Mouse (Mus musculus): ENCODE results near the gene Pik3r3. TPM values are rescaled to one million over a fixed set of nuclear protein-coding genes. Genes with fewer than 3 reads are reported as not detected.

Pik3r3 gene
- total RNA-seq (2017): 0.70 and 1.6 TPM in 2 replicates

GRCm38 (mm10) chr4:116221140-116221851 lies at the start of gene Pik3r3:
TSS of gene Pik3r3 (plus strand) at chr4:116221618.
- ATAC-seq (ENCODE audit: extremely low read depth, insufficient number of reproducible peaks, low FRiP score, poor library complexity, severe bottlenecking): peak; percentile 97

DNA sequence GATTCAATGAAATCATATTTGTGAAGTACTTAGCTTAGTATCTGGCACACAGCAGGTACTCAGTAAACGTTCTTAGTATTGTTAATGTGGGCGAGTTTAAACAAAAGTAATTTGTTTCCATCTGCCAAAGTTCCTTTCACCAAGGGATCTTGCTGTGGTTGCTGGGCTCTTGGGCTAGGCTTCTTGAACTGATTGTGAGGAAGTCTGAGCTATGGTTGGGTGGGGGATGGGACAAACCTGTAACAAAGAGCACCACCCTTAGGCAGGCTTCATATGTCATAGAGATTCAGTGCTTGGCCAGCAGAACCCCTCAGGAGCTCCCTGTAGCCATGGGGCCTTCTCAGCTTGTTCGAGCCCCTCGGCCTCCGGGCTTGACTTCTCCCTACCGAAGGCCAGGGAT lies 48.3 kb upstream of the Pik3r3 start, which contains the start of the genes 1700042G07Rik and Gm49337:
Gene 1700042G07Rik, plus strand, starts transcription at position 301 of the 400 bp plus-strand sequence.
Gene Gm49337, plus strand, starts transcription at position 313 of the 400 bp plus-strand sequence.
- ATAC-seq (ENCODE audit: extremely low read depth, insufficient number of reproducible peaks, low FRiP score, poor library complexity, severe bottlenecking): no peak

DNA sequence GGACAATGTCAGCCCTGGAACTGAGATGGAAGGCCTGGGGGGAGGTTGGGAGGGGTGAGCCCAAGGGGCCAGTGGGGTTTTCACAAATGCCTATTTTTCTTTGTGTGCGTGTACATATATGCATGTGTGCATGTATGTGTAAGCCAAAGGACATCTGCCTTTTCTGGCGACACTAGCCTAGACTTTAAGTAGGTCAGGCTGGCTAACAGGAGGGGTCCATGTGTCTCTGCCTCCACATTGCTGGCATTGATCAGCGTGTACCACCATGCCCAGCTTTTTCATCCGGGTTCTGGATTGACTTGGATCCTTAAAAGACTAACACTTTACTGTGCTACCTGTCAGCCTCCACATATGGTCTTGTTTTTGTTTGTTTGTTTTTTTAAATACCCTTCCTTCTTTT lies 47.7 kb upstream of the Pik3r3 start:
- no peak for ATAC-seq (ENCODE audit: extremely low read depth, insufficient number of reproducible peaks, low FRiP score, poor library complexity, severe bottlenecking)

GRCm38 (mm10) chr4:116174466-116175116 lies 46.8 kb upstream of the Pik3r3 start:
- no peak for ATAC-seq (ENCODE audit: extremely low read depth, insufficient number of reproducible peaks, low FRiP score, poor library complexity, severe bottlenecking)

- no peak for ATAC-seq (ENCODE audit: extremely low read depth, insufficient number of reproducible peaks, low FRiP score, poor library complexity, severe bottlenecking)
Observed at GRCm38 (mm10) chr4:116175136-116175535, 46.3 kb upstream of the Pik3r3 start.

DNA sequence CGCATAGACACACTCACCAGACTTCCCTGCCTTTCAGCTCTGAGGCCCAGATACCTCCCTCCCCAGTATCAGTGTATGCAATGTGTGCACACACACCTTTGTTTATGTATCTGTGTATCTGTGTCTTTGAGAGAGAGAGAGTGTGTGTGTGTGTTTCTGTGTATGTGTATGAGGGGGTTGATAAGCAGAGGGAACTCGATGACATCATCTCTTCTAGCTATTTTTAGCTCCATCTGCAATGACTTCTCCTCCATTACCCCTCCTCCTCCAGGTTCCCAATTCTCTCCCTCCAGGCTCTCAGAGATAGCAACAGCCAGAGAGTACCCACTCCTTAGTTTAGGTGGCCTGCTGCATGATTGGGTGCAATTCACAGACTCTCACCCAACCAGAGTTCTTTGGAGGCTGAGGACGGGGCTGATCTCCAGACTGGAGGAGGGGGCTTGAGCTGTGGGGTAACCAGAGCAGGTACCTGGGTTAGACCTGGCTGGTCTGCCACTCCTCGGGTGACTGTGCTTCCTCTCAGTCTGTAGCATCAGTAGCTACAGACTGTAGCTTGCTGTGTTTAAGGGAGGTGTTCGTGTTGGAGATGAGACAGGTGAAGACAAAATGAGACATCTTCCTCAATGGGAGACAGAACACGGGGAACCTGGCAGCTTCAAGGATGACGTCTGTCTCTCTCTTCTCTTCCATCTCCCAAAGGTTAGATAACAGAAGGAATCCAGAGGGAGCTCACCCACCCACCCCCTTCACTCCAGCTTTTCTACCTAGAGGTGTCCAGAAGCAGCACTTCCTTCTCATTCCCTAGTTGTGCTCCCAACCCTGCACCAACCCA lies 45.5 kb upstream of the Pik3r3 start:
- no peak for ATAC-seq (ENCODE audit: extremely low read depth, insufficient number of reproducible peaks, low FRiP score, poor library complexity, severe bottlenecking)

GRCm38 (mm10) chr4:116176543-116176988 lies 44.9 kb upstream of the Pik3r3 start:
- peak; percentile 6; the same call in 1 of the 2 replicates for ATAC-seq (ENCODE audit: extremely low read depth, insufficient number of reproducible peaks, low FRiP score, poor library complexity, severe bottlenecking)

DNA sequence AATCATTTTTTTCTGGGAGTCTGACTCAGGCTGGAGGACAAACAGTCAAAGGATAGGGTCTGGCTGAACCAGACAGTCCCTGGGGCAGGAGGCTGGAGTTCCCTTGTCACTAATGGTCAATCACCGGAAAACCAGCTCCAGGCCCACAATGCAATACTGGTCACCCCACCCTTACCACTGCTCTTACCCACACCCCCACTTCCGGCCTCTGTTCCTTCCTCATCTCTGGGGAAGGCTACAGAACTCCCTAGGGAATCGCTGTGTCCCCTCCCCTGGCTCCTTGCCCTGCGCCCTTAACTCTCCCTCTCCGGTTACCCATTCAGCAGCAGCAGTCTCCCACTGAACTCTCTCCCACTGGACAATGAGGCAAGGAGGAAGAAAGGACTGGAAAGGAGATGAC lies 44.3 kb upstream of the Pik3r3 start:
- ATAC-seq (ENCODE audit: extremely low read depth, insufficient number of reproducible peaks, low FRiP score, poor library complexity, severe bottlenecking): peak; percentile 30; the same call in 1 of the 2 replicates

DNA sequence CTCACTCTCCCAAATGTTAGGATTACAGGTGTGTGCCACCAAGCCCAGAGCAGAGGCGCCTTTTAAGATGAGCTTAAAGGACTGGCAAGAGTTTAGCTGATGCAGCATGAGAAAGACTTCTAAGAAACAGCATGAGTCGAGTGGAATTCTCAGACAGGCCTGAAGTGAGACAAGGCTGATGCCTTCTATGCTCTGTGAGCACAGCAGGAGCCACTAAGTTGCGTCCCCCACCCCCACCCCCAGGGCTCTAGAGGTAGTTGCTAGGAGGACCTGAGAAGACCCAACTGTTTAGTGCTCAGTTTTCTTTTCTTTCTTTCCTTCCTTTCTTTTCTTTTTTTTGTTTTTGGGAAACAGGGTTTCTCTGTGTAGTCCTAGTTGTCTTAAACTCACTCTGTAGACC lies 39.3 kb upstream of the Pik3r3 start:
- ATAC-seq (ENCODE audit: extremely low read depth, insufficient number of reproducible peaks, low FRiP score, poor library complexity, severe bottlenecking): no peak

GRCm38 (mm10) chr4:116182745-116183144 lies 38.7 kb upstream of the Pik3r3 start:
- no peak for ATAC-seq (ENCODE audit: extremely low read depth, insufficient number of reproducible peaks, low FRiP score, poor library complexity, severe bottlenecking)

DNA sequence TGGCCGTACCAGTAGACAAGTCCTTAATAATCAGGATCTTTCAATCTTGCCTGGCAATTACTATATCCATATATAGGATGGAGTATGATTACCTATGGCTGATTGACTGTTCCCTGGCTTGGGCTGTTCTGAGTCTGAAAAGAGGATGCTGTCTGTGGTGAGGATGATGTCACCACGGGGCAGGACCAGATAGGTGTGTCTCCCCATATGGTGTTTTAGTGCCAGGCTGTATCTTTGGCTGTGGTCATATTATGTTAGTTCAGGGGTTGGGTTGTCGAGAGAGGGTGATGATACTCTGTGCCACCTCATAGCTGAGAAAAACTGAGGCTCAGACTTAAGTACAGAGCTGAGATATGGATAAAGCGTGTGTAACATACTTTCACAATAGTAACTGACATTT lies 36.3 kb upstream of the Pik3r3 start:
- ATAC-seq (ENCODE audit: extremely low read depth, insufficient number of reproducible peaks, low FRiP score, poor library complexity, severe bottlenecking): no peak

GRCm38 (mm10) chr4:116192286-116192835 lies 29.1 kb upstream of the Pik3r3 start:
- no peak for ATAC-seq (ENCODE audit: extremely low read depth, insufficient number of reproducible peaks, low FRiP score, poor library complexity, severe bottlenecking)

- ATAC-seq (ENCODE audit: extremely low read depth, insufficient number of reproducible peaks, low FRiP score, poor library complexity, severe bottlenecking): no peak
Observed at GRCm38 (mm10) chr4:116193583-116194383, 27.6 kb upstream of the Pik3r3 start.

GRCm38 (mm10) chr4:116198422-116198821 lies 23.0 kb upstream of the Pik3r3 start:
- no peak for ATAC-seq (ENCODE audit: extremely low read depth, insufficient number of reproducible peaks, low FRiP score, poor library complexity, severe bottlenecking)

GRCm38 (mm10) chr4:116204422-116204821 lies 17.0 kb upstream of the Pik3r3 start:
- ATAC-seq (ENCODE audit: extremely low read depth, insufficient number of reproducible peaks, low FRiP score, poor library complexity, severe bottlenecking): no peak

DNA sequence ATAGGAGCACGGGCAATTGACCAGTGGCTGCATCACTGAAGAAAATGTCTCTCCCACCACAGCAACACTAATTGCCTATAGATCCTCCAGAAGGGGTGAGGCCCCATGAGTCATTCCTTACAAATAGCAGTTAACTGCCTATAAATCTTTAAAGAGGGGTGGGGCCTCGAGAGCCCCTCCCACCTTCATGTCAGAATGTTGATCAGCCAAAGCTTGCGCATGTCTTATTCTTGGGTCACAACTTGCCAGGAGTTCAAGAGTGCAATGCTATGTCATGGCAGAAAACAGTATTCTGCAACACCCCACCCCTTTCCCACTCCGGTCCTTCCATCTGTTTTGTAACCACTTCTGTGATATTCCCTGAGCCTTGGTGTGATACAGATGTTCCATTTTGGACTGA lies 14.9 kb upstream of the Pik3r3 start:
- no peak for ATAC-seq (ENCODE audit: extremely low read depth, insufficient number of reproducible peaks, low FRiP score, poor library complexity, severe bottlenecking)

GRCm38 (mm10) chr4:116208891-116209290 lies 12.5 kb upstream of the Pik3r3 start:
- no peak for ATAC-seq (ENCODE audit: extremely low read depth, insufficient number of reproducible peaks, low FRiP score, poor library complexity, severe bottlenecking)

DNA sequence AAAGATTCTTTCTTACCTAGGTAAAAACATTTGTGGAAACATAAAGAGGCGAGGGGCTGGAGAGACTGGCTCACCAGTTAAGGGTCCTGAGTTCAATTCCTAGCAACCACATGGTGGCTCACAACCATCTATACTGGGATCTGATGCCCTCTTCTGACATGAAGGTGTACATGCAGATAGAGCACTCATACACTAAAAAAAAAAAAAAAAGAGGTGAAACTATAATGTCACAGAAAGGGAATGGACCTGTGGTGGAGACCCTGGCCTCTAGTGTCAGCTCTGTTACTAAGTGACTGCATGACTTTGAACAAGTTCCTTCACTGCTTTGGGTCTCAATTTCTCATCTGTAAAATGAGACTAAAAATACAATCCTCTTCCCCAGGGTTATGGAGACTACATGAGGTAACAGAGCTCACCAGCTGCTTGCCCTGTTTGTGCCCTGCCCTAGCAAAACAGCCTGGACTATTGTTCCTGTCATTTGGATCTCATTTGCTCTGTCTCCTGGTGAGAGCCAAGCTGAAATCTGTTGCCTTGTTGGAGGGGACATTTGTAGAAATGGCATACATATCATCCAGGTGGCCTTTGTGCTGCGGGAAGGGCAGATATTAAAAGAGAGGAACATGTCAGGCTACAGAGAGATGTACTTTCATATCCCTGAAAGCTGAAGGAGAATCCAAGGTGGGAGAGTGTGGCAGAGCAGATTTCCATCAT lies 5.4 kb upstream of the Pik3r3 start:
- no peak for ATAC-seq (ENCODE audit: extremely low read depth, insufficient number of reproducible peaks, low FRiP score, poor library complexity, severe bottlenecking)
